Mouse (Mus musculus): ENCODE results near the gene Gata3.

GRCm38 (mm10) chr2:9874467-9875219 lies 15.2 kb downstream of the Gata3 start:
- TF ChIP-seq EP300 (IDR thresholded peaks at IDR 0.05; ENCODE audit: low read length) (no peak), POLR2AphosphoS2 (IDR thresholded peaks at IDR 0.05; ENCODE audit: low read depth, low read length) (no peak), E2F4 (IDR thresholded peaks at IDR 0.05; ENCODE audit: insufficient replicate concordance, low read depth, low read length) (no peak)

All from CH12.LX (cell line).